Mouse (Mus musculus) urinary bladder, postnatal 10 days (tissue): ENCODE results near the gene Ppp4r3a.

Source experiments
- DNase-seq: peaks from one replicate; pipeline ENCODE4 v3.0.0; 2022; ENCODE audit warnings: low spot score

Gene Ppp4r3a

GRCm38 (mm10) chr12:100991119-100991518, 92.4 kb downstream of the Ppp4r3a start:
- DNase-seq, result no peak

- DNase-seq, result no peak
Measured at GRCm38 (mm10) chr12:100990291-100990690, 93.2 kb downstream of the Ppp4r3a start.

- DNase-seq, result no peak
Measured at GRCm38 (mm10) chr12:100989780-100990288, 93.7 kb downstream of the Ppp4r3a start.
